Mouse (Mus musculus) midbrain, embryonic 16.5 days (tissue): Measurements from ENCODE around the gene Cdc45. TPM values are rescaled to one million over a fixed set of nuclear protein-coding genes. Genes with fewer than 3 reads are reported as not detected.

Source experiments
- ATAC-seq: fragments of 200-750 bp; cut with Nextera tagmentation; 2 replicates; pipeline ENCODE4 v1.8.0; 2017; ENCODE audit warnings: moderate TSS enrichment
- H3K27ac ChIP-seq: fragments of 300-500 bp; sonication (generic); 2 replicates; pipeline ENCODE4 v1.5.1; 2014; ENCODE audit warnings: mild to moderate bottlenecking, low read length, mixed read lengths
- H3K27me3 ChIP-seq: fragments of 300-500 bp; sonication (generic); 2 replicates; pipeline ENCODE4 v1.6.1; 2014; ENCODE audit warnings: low read depth, low read length, mixed read lengths; ENCODE audit not compliant: control insufficient read depth, insufficient read depth
- H3K36me3 ChIP-seq: fragments of 300-500 bp; sonication (generic); 2 replicates; pipeline ENCODE4 v1.6.1; 2014; ENCODE audit warnings: mild to moderate bottlenecking, low read length, moderate library complexity, mixed read lengths; ENCODE audit not compliant: control insufficient read depth, insufficient read depth
- H3K4me1 ChIP-seq: fragments of 300-500 bp; sonication (generic); 2 replicates; pipeline ENCODE4 v1.6.1; 2014; ENCODE audit warnings: mild to moderate bottlenecking, low read length, mixed read lengths; ENCODE audit not compliant: control insufficient read depth, insufficient read depth
- H3K4me2 ChIP-seq: fragments of 300-500 bp; sonication (generic); 2 replicates; pipeline ENCODE4 v1.6.1; 2014; ENCODE audit warnings: mild to moderate bottlenecking, low read length, mixed read lengths
- H3K4me3 ChIP-seq: fragments of 300-500 bp; sonication (generic); 2 replicates; pipeline ENCODE4 v1.5.1; 2014; ENCODE audit warnings: low read depth, mild to moderate bottlenecking, low read length, moderate library complexity, mixed read lengths
- H3K9ac ChIP-seq: fragments of 300-500 bp; sonication (generic); 2 replicates; pipeline ENCODE4 v1.6.1; 2014; ENCODE audit warnings: low read depth, low read length, mixed read lengths
- H3K9me3 ChIP-seq: fragments of 300-500 bp; sonication (generic); replicated peaks from 2 replicates; pipeline ENCODE4 v1.6.1; 2014; ENCODE audit warnings: mild to moderate bottlenecking, low read length, mixed read lengths; ENCODE audit not compliant: control insufficient read depth, poor library complexity, severe bottlenecking
- WGBS: fragments of 180-500 bp; shearing (Covaris S2); extraction: QIAGEN DNeasy Blood & Tissue Kit; methylation state at CpG from one replicate; pipeline ENCODE4 v1.1.7; 2014; 5-methylcytosine and 5-hydroxymethylcytosine counted together
- polyA plus RNA-seq: library from polyadenylated mRNA; unstranded; fragments of >200 nt; fragmentation: Nextera tagmentation; extraction: Ambion mirVana; gene quantifications from 2 replicates; pipeline ENCODE4 v1.2.1, GENCODE M21; 2015

Gene Cdc45
- polyA plus RNA-seq, 1 experiment from 2014 or later: 4.4 TPM

DNA sequence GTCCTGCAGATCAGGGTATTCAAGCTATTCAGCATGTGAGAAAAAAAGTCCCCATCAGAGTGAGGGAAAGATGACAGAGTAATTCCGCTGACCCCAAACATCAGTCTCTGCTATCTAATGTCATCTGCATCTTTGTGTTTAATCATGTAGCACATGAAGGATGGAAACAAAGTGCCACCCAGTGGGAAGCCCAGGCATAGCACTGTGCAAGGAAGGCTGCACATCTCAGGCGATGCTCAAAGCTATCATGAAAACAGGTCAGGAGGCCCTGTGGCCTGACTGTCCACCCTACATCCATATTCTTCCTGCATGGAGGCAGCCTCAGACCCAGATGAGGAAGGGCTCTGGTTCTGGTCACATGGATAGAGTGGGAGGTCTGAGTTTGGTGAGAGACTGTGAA, 12.9 kb downstream of the Cdc45 start:
- no peaks in the 10 kb centered on the region for H3K4me1 ChIP-seq

DNA sequence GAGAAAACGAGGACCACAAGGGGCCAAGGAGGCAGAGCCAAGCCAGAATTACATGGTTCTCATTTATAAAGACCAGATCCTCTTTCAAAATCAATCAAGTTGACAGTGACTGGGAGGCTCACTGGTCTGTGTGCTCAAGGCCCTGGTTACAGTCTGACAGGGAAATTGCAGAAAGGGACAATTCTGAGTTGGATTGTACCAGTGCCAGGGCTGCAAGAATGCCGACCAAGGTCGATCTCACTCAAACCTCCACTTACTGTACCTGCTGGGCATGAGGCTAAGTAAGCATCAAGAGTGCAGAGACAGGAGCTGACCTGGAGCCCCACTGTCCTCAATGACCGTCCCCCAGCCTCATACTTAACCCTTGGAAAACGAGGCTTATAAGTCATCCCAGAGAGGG, 13.6 kb downstream of the Cdc45 start:
- Histone ChIP-seq H3K4me1 (no peaks in the 10 kb centered on the region), H3K4me2 (no peak overlapping the region), H3K27me3 (no peaks in the 10 kb centered on the region), H3K9me3 (no peaks in the 10 kb centered on the region), H3K27ac (no peak overlapping the region), H3K9ac (no peak overlapping the region), H3K36me3 (no peaks in the 10 kb centered on the region), H3K4me3 (no peak overlapping the region)
- ATAC-seq: no peak
- 93% methylated on average over 5 of the region's 5 CpGs for WGBS

More for the DNA sequence above, 12.9 kb downstream of the Cdc45 start:
- WGBS: 65% methylated on average over 2 of the region's 2 CpGs
- Histone ChIP-seq H3K4me2 (no peak overlapping the region), H3K4me3 (no peak overlapping the region), H3K36me3 (no peaks in the 10 kb centered on the region), H3K9me3 (no peaks in the 10 kb centered on the region), H3K27ac (no peak overlapping the region), H3K27me3 (no peaks in the 10 kb centered on the region), H3K9ac (no peak overlapping the region)
- ATAC-seq: peak; percentile 73; the same call in 1 of the 2 replicates

DNA sequence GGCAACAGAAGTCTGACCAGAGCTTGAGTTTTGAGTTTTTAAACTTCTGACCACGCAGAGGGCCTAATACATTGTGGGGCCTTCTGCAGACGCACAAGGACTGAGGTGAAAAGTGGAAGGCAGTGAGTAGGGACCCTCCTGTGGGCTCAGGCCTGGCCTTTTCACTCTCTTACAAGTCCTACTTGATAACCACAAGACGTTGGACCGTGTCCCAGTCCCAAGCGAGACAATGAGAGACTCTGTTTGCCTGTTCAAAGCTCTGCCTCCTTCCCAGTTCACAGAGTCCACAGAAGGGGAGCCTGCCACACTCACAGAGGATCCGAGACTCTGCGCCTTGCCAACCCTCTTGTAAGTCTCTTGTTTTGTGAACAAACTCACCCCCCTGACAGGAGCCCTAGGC, 15.1 kb downstream of the Cdc45 start:
- WGBS: 80% methylated on average over 7 of the region's 7 CpGs
- Histone ChIP-seq H3K27ac (no peak overlapping the region), H3K4me1 (no peaks in the 10 kb centered on the region), H3K27me3 (no peaks in the 10 kb centered on the region), H3K9me3 (no peaks in the 10 kb centered on the region), H3K4me2 (no peak overlapping the region), H3K9ac (no peak overlapping the region), H3K4me3 (no peak overlapping the region), H3K36me3 (no peaks in the 10 kb centered on the region)
- ATAC-seq: no peak

DNA sequence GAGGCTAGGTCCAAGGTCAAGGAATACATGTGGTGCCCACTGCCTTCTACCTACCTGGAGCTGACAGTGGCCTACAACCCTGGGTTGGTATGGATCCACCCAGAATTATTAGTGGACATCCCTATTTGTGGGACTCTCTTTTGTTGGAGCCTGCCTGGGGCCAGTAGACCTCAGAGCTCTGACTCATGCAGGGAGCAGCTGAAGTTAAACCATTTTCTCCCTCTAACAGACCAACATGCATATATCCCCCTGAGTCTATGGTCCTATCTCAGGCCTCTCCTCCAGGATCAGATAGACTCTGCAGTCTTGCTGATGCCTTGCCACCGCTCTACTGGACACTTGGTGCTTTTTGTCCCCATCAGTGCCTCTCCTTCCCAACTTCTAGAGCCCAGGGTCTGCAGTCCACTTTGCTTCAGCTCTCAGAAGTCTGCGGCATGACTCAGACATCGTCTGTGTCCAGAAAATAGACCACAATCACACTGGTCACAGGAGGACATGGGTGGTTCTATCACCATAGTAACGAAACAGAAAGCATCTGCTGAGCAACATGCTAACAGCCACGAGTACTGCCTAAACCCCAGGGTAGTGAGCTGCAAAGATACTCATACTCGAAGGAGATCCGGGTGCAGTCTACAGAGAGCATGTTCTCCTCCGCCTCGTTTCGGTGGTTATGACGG, 16.4 kb downstream of the Cdc45 start:
- no peak overlapping the region for H3K4me2 ChIP-seq
- no peak overlapping the region for H3K9ac ChIP-seq
- no peak overlapping the region for H3K27ac ChIP-seq
- no peaks in the 10 kb centered on the region for H3K4me1 ChIP-seq
- ATAC-seq: no peak
- H3K27me3 ChIP-seq: no peaks in the 10 kb centered on the region
- no peaks in the 10 kb centered on the region for H3K9me3 ChIP-seq
- 88% methylated on average over 11 of the region's 11 CpGs for WGBS
- H3K36me3 ChIP-seq: no peaks in the 10 kb centered on the region
- H3K4me3 ChIP-seq: no peak overlapping the region

DNA sequence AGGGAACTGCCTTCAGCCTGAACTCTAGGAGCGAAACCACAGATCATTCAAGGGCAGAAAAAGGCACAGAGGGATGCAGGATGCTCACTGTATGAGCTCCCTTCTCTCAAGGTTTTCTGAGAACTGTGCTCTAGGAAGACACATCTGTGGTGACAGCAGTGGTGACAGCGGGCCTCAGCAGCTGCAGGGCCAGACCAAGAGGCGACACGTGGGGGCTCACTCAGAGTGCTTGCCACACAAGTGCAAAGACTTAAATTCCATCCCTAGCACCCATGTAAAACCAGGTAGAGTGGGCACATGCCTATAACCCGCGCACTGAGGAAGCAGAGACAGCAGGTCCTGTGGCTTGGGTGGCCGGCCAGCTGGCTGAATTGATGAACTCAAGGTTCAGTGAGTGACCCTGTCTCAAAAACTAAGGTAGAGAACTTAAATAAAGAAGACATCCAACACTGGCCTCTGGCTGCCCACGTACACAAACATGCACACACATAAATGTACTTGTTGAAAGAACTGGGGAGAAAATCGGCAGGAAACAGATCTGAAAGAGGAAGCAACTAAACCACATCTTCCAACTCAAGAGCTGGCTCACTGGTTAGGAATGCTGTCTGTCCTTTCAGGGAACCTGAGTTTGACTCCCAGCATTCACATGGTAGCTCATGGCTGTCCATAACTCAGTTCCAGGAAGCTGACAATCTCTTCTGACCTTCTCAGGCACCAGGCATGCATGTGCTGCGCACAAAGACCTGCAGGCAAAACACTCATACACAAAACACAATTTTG, 23.0 kb downstream of the Cdc45 start:
- ATAC-seq: no peak
- H3K4me2 ChIP-seq: no peak overlapping the region
- H3K9me3 ChIP-seq: no peaks in the 10 kb centered on the region
- H3K36me3 ChIP-seq: no peaks in the 10 kb centered on the region
- no peaks in the 10 kb centered on the region for H3K27me3 ChIP-seq
- no peaks in the 10 kb centered on the region for H3K4me1 ChIP-seq
- no peak overlapping the region for H3K9ac ChIP-seq
- 88% methylated on average over 10 of the region's 10 CpGs for whole genome bisulfite sequencing
- no peak overlapping the region for H3K27ac ChIP-seq
- no peak overlapping the region for H3K4me3 ChIP-seq

DNA sequence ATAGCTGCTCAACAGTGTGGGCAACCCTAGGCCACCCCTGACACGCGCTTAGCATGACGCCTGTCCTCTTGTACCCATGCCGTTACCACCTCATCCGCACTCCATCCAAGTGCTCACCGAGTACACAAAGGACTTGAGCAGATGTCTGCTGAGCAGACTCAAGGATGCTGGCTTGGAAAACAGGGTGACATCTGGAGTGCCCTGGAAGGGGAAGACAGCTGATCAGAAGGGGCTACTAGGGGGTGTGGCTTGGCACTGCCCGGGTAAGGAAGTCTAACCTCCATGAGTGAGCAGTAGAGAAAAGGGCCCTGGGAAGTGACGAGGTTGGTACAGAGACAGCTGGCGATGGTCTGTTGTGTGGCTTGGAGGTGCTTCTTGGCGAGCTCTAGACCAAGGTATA, 25.1 kb downstream of the Cdc45 start:
- no peak for ATAC-seq
- Histone ChIP-seq H3K9me3 (no peaks in the 10 kb centered on the region), H3K36me3 (no peaks in the 10 kb centered on the region), H3K4me2 (no peak overlapping the region), H3K9ac (no peak overlapping the region), H3K4me1 (no peaks in the 10 kb centered on the region), H3K27me3 (no peaks in the 10 kb centered on the region), H3K27ac (no peak overlapping the region), H3K4me3 (no peak overlapping the region)
- 93% methylated on average over 10 of the region's 10 CpGs for WGBS

DNA sequence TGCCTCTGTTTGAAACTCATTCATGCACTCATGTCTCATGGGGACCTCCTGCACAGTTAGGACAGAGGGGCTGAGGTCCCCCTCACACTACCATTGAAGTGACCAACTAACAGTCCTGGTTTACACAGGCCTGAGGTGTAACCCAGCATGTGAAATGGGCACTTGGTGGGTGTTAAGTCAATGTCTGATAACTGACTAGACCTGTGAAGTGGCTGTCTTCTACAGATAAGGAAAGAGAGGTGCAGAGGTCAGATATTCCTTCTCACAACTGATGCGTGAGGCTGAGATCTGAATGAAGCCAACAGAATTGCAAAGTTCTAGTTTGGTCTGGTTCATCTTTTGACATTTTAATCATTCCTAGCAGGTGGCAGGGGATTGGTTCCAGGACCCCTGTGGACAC, 26.3 kb downstream of the Cdc45 start:
- 76% methylated on average over 1 of the region's 1 CpGs for WGBS
- H3K4me2 ChIP-seq: no peak overlapping the region
- H3K27ac ChIP-seq: no peak overlapping the region
- no peak overlapping the region for H3K4me3 ChIP-seq
- H3K9ac ChIP-seq: no peak overlapping the region
- H3K27me3 ChIP-seq: no peaks in the 10 kb centered on the region
- no peaks in the 10 kb centered on the region for H3K9me3 ChIP-seq
- no peaks in the 10 kb centered on the region for H3K4me1 ChIP-seq
- H3K36me3 ChIP-seq: no peaks in the 10 kb centered on the region
- no peak for ATAC-seq

DNA sequence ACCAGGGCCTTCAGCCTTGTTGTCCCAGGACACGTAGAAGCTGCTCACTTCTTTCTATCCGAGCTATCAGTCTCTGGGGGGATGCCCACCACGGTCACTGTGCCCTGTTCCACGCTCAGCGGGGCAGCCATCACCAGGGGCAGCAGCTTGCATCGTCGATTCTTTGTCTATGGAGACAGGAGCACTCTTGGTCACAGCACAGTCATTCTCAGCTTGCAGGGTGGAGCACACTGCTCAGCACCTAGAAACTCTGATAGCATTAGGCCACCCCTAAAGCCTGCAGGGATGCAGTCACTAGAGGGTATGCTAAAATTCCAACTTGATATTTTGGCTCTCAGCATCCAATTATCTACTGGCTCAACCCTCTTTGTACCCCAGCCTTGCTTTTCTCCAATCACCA, 26.8 kb downstream of the Cdc45 start:
- no peak overlapping the region for H3K4me3 ChIP-seq
- no peaks in the 10 kb centered on the region for H3K9me3 ChIP-seq
- no peaks in the 10 kb centered on the region for H3K4me1 ChIP-seq
- no peak overlapping the region for H3K9ac ChIP-seq
- no peaks in the 10 kb centered on the region for H3K27me3 ChIP-seq
- no peak overlapping the region for H3K27ac ChIP-seq
- no peaks in the 10 kb centered on the region for H3K36me3 ChIP-seq
- no peak for ATAC-seq
- H3K4me2 ChIP-seq: no peak overlapping the region
- 92% methylated on average over 7 of the region's 7 CpGs for whole genome bisulfite sequencing

DNA sequence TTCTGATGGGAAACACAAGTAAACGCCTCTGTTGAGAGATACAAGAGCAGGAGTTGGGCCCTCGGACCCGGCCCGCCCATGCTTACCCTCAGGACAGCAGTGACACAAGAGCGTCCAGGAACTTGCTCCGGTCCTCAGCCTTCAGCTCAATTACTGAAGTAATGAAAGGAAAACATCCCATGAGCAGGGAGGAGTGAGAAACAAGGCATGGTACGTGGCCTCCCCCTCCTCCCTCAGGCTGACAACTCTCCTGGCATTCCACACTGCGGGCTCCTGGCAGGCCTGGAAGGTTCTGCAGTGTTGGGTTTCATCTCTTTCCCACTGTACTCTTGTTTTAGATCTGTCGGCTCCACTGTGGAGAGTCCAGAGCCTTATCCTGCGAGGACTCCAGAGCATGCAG, 30.0 kb downstream of the Cdc45 start:
- Histone ChIP-seq H3K4me2 (no peak overlapping the region), H3K4me1 (0 out of 2 replicates have a peak, but pooled peaks cover 2% of the 10 kb centered on the region), H3K9me3 (no peaks in the 10 kb centered on the region), H3K4me3 (no peak overlapping the region), H3K9ac (no peak overlapping the region), H3K27ac (no peak overlapping the region), H3K36me3 (no peaks in the 10 kb centered on the region), H3K27me3 (peaks cover 21% of the 10 kb centered on the region)
- 92% methylated on average over 10 of the region's 10 CpGs for WGBS
- ATAC-seq: no peak
